Mouse (Mus musculus): Measurements from ENCODE around the gene Cwc27.

Gene Cwc27

GRCm38 (mm10) chr13:104615111-104615510, 201.8 kb downstream of the Cwc27 start:
- ATAC-seq (ENCODE audit: low TSS enrichment), result no peak

- no peak for ATAC-seq (ENCODE audit: low TSS enrichment)
Measured at GRCm38 (mm10) chr13:104611296-104611695, 205.6 kb downstream of the Cwc27 start.

- ATAC-seq (ENCODE audit: low TSS enrichment), result peak; percentile 82
Measured at GRCm38 (mm10) chr13:104610210-104611111, 206.5 kb downstream of the Cwc27 start.

- ATAC-seq (ENCODE audit: low TSS enrichment), result no peak
Measured at GRCm38 (mm10) chr13:104608516-104608915, 208.4 kb downstream of the Cwc27 start.

- 0 out of 2 replicates have a peak, but pooled peaks have one; percentile 47 for ATAC-seq (ENCODE audit: low TSS enrichment)
Measured at GRCm38 (mm10) chr13:104606786-104607580, 210.0 kb downstream of the Cwc27 start.

GRCm38 (mm10) chr13:104605111-104605510, 211.8 kb downstream of the Cwc27 start:
- no peak for ATAC-seq (ENCODE audit: low TSS enrichment)

- no peak for ATAC-seq (ENCODE audit: low TSS enrichment)
Measured at GRCm38 (mm10) chr13:104602197-104602596, 214.7 kb downstream of the Cwc27 start.

GRCm38 (mm10) chr13:104601783-104602182, 215.2 kb downstream of the Cwc27 start:
- ATAC-seq (ENCODE audit: low TSS enrichment), result no peak

GRCm38 (mm10) chr13:104596199-104596598, 220.7 kb downstream of the Cwc27 start:
- no peak for ATAC-seq (ENCODE audit: low TSS enrichment)

GRCm38 (mm10) chr13:104594820-104595351, 222.1 kb downstream of the Cwc27 start:
- no peak for ATAC-seq (ENCODE audit: low TSS enrichment)

GRCm38 (mm10) chr13:104590931-104591330, 226.0 kb downstream of the Cwc27 start:
- ATAC-seq (ENCODE audit: low TSS enrichment), result no peak

- peak; percentile 74 for ATAC-seq (ENCODE audit: low TSS enrichment)
Measured at GRCm38 (mm10) chr13:104590097-104590607, 226.8 kb downstream of the Cwc27 start.

- ATAC-seq (ENCODE audit: low TSS enrichment), result no peak
Measured at GRCm38 (mm10) chr13:104588383-104588782, 228.6 kb downstream of the Cwc27 start.
